Mouse (Mus musculus): ENCODE results near the gene Vmn1r7. TPM values are rescaled to one million over a fixed set of nuclear protein-coding genes. Genes with fewer than 3 reads are reported as not detected.

Gene Vmn1r7
- not detected for total RNA-seq (2023)

GRCm38 (mm10) chr6:57025224-57025623, at the start of gene Vmn1r7:
TSS of gene Vmn1r7 (minus strand) at chr6:57025324.

DNA sequence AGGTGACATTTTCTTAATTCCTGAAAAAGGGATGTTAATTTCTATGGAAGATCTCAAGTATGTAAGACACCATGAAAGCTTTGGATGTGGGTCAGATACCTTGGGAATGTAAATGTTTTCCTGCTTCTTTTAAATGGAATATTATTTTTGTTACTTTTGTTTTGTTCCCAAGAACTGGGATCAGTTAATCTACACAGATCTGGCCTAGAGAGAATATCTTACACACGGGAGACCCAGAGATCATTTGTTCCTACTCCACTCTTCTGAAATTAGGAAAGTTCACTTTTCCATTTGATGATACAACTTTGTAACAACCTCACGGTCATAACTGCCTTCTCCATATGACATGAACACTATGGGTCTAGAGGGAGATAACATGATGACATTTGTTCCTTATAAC, 41.4 kb upstream of the Vmn1r7 start, which contains the start of gene Vmn1r9:
TSS of gene Vmn1r9 (plus strand) at position 301 of the 400 bp plus-strand sequence.

DNA sequence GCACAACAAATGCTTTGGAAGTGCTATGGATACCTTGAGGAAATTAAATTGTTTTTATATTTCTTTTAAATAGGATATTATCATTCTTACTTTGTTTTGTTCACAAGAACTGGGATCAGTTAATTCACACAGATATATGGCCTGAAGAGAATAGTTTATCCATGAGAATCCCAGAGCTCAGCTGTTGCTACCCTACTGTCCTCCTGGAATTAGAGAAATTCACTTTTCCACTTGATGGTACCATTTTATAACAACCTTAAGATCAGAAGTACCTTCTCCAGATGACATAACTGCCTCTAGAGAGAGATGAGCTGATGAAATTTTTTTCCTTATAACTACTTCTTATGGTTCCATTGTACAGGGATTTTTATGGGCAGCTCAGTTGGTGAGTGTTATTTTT, 6.9 kb upstream of the Vmn1r7 start, which contains the start of gene Vmn1r8:
TSS of gene Vmn1r8 (plus strand) at position 301 of the 400 bp plus-strand sequence.

DNA sequence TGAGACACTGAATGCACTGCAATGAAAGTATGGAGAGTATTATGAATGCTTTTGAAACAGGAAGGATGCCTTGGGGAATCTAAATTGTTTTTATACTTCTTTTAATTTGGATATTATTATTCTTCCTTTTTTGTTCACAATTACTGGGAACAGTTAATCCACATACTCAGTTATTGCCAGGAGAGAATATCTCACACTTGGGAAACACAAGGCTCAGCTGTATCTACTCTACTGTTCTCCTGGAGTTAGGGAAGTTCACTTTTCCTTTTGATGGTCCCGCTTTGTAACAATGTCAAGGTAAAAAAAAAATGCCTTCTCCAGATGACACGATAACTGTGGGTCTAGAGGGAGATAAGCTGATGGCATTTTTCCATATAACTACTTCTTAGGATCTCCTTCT, 28.2 kb downstream of the Vmn1r7 start, which contains the start of gene Vmn1r6:
TSS of gene Vmn1r6 (plus strand) at position 301 of the 400 bp plus-strand sequence.

Other genes with a start within 250 kb of the Vmn1r7 start
- 100 to 1,000 TPM in 1 of 2 experiments, 10 to 100 TPM in 1; 87.4 to 102 TPM for gene Kbtbd2, start 227.5 kb downstream of the Vmn1r7 start, total RNA-seq (2023)
- gene Fkbp9, start 193.3 kb downstream of the Vmn1r7 start, total RNA-seq (2023), result under 1 TPM; 0.24 to 0.29 TPM
- 10 to 100 TPM; 50.5 to 54.6 TPM for gene Nt5c3, start 101.4 kb downstream of the Vmn1r7 start, total RNA-seq (2023)
- not detected for gene Vmn1r4, start 101.3 kb downstream of the Vmn1r7 start, total RNA-seq (2023)
- not detected for gene Vmn1r5, start 55.1 kb downstream of the Vmn1r7 start, total RNA-seq (2023)
- not detected for gene Vmn1r6, start 28.1 kb downstream of the Vmn1r7 start, total RNA-seq (2023)
- not detected for gene Vmn1r8, start 7.0 kb upstream of the Vmn1r7 start, total RNA-seq (2023)
- gene Vmn1r9, start 41.5 kb upstream of the Vmn1r7 start, total RNA-seq (2023), result not detected
- not detected for gene Vmn1r10, start 84.1 kb upstream of the Vmn1r7 start, total RNA-seq (2023)
- gene Vmn1r11, start 108.1 kb upstream of the Vmn1r7 start, total RNA-seq (2023), result not detected
- gene Vmn1r12, start 131.6 kb upstream of the Vmn1r7 start, total RNA-seq (2023), result not detected
- gene Vmn1r13, start 178.0 kb upstream of the Vmn1r7 start, total RNA-seq (2023), result not detected
- not detected for gene Vmn1r14, start 206.4 kb upstream of the Vmn1r7 start, total RNA-seq (2023)
- gene Vmn1r15, start 232.6 kb upstream of the Vmn1r7 start, total RNA-seq (2023), result not detected